Mouse (Mus musculus) lung, embryonic 14.5 days (tissue): Measurements from ENCODE around the gene Ltb4r1. TPM values are rescaled to one million over a fixed set of nuclear protein-coding genes. Genes with fewer than 3 reads are reported as not detected.
"Not testable (repeated sequence)": the region's sequence is repeated elsewhere in the genome, so short reads cannot be mapped to it uniquely, and the experiment has no call there.

ENCODE experiments used
- ATAC-seq: fragments of 200-750 bp; cut with Nextera tagmentation; 2 replicates; pipeline ENCODE4 v1.8.0; 2017; ENCODE audit warnings: mild to moderate bottlenecking, moderate TSS enrichment, moderate library complexity; ENCODE audit not compliant: insufficient read depth
- DNase-seq: peaks from one replicate; pipeline ENCODE4 v3.0.0-alpha.2; 2015
- H3K27ac ChIP-seq: fragments of 300-500 bp; sonication (generic); 2 replicates; pipeline ENCODE4 v1.5.1; 2014; ENCODE audit warnings: low read depth, mild to moderate bottlenecking, moderate library complexity
- H3K27me3 ChIP-seq: fragments of 300-500 bp; sonication (generic); 2 replicates; pipeline ENCODE4 v1.6.1; 2014; ENCODE audit warnings: low read length, control low read depth; ENCODE audit not compliant: insufficient read depth
- H3K36me3 ChIP-seq: fragments of 300-500 bp; sonication (generic); 2 replicates; pipeline ENCODE4 v1.6.1; 2014; ENCODE audit warnings: control low read depth; ENCODE audit not compliant: insufficient read depth
- H3K4me1 ChIP-seq: fragments of 300-500 bp; sonication (generic); 2 replicates; pipeline ENCODE4 v1.6.1; 2014; ENCODE audit warnings: antibody characterized with exemption, control low read depth; ENCODE audit not compliant: insufficient read depth
- H3K4me2 ChIP-seq: fragments of 300-500 bp; sonication (generic); 2 replicates; pipeline ENCODE4 v1.6.1; 2014; ENCODE audit warnings: mild to moderate bottlenecking
- H3K4me3 ChIP-seq: fragments of 300-500 bp; sonication (generic); 2 replicates; pipeline ENCODE4 v1.5.1; 2014; ENCODE audit warnings: low read depth, low read length
- H3K9ac ChIP-seq: fragments of 300-500 bp; sonication (generic); 2 replicates; pipeline ENCODE4 v1.6.1; 2014
- H3K9me3 ChIP-seq: fragments of 300-500 bp; sonication (generic); 2 replicates; pipeline ENCODE4 v1.6.1; 2016; ENCODE audit warnings: low read depth, low read length, control low read depth
- CTCF ChIP-seq: IDR thresholded peaks from 2 replicates; pipeline ENCODE4 v1.5.1; 2016; ENCODE audit warnings: antibody characterized with exemption, low read depth
- WGBS: fragments of 180-500 bp; shearing (Covaris S2); extraction: QIAGEN DNeasy Blood & Tissue Kit; methylation state at CpG from one replicate; pipeline ENCODE4 v1.1.7; 2014; 5-methylcytosine and 5-hydroxymethylcytosine counted together
- polyA plus RNA-seq: library from polyadenylated mRNA; unstranded; fragments of >200 nt; fragmentation: Nextera tagmentation; extraction: Ambion mirVana; gene quantifications from 2 replicates; pipeline ENCODE4 v1.2.1, GENCODE M21; 2014

Gene Ltb4r1
- polyA plus RNA-seq, 1 experiment from 2014 or later = 0.64 TPM

GRCm38 (mm10) chr14:55745861-55746237 is 19.9 kb upstream of the Ltb4r1 start:
- DNase-seq (no peak), ATAC-seq (no peak; the same call in 1 of the 2 replicates)
- TF ChIP-seq CTCF = no peak
- Histone ChIP-seq H3K27me3 (no peaks in the 10 kb centered on the region), H3K4me2 (peak overlapping the region; percentile 98), H3K9me3 (no peaks in the 10 kb centered on the region), H3K4me3 (peak overlapping the region; percentile 93), H3K27ac (peak overlapping the region; percentile 24; the same call in 1 of the 2 replicates), H3K36me3 (peaks cover 52% of the 10 kb centered on the region), H3K9ac (peak overlapping the region; percentile 82), H3K4me1 (peaks cover 7% of the 10 kb centered on the region; the same call in 1 of the 2 replicates)
- 0% methylated on average over 31 of the region's 31 CpGs for WGBS

DNA sequence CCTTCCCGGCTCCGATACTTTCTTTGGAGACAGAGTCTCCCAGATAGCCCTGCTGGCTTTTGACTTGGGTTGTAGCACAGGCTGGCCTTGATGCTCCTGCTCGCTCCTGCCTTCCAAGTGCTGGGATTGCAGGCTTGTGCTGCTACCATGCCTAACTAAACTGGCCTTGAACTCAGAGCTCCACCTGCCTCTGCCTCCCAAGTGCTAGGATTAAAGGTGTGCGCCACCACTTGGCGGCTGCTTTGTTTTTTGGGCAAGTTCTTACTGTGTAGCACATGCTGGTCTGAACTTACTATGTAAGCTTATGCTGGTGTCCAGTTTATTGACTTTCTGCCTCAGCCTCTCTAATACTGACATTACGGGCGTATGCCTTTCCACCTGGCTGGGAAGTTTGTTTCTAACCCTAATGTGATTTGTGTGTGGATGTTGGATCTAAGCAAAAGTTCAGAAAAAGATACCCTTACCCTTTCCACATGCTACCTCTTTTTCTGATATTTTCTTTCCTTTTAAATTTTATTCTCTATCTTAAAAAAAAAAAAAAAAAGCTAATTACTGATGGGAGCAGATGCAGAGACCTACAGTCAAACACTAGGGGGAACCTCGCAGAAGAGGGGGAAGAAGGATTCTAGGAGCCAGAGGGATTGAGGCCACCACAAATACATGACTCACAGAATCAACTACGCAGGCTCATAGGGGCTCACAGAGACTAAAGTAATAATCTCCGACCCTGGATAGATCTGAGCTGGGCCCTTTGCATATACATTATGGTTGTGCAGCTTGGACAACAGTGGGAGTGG is 18.5 kb upstream of the Ltb4r1 start:
- Histone ChIP-seq H3K9me3 (no peaks in the 10 kb centered on the region), H3K36me3 (peaks cover 55% of the 10 kb centered on the region), H3K27me3 (no peaks in the 10 kb centered on the region), H3K4me1 (peaks cover 7% of the 10 kb centered on the region; the same call in 1 of the 2 replicates), H3K4me3 (peak overlapping the region; percentile 93), H3K27ac (no peak overlapping the region), H3K9ac (no peak overlapping the region), H3K4me2 (peak overlapping the region; percentile 98)
- no peak for TF ChIP-seq CTCF
- ATAC-seq (no peak), DNase-seq (no peak)
- WGBS = 85% methylated on average over 10 of the region's 10 CpGs

DNA sequence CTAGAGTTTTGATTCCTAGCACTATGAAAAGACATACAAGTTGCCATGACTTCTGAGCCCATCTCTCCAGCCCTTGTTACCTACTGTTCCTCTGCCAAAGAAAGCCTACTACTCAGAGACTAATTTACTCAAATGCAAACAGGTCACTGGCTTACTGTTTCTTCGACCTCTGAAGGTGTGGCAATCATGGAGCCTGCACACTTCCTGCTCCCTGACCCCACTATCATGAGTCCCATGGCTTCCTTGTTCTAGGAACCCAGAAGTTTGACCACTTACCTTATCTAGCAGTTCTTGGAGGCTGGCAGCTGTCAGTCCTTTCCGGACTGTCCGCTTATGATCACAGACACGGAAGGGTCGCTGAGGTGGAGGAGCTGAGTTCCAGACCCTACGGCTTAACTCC is 8.2 kb upstream of the Ltb4r1 start:
- WGBS = 60% methylated on average over 6 of the region's 6 CpGs
- Histone ChIP-seq H3K36me3 (peaks cover 40% of the 10 kb centered on the region), H3K9me3 (no peaks in the 10 kb centered on the region), H3K27ac (no peak overlapping the region), H3K27me3 (peaks cover 11% of the 10 kb centered on the region), H3K4me1 (no peaks in the 10 kb centered on the region), H3K4me3 (no peak overlapping the region), H3K4me2 (no peak overlapping the region), H3K9ac (no peak overlapping the region)
- no peak for TF ChIP-seq CTCF
- no peak for ATAC-seq
- DNase-seq = no peak

DNA sequence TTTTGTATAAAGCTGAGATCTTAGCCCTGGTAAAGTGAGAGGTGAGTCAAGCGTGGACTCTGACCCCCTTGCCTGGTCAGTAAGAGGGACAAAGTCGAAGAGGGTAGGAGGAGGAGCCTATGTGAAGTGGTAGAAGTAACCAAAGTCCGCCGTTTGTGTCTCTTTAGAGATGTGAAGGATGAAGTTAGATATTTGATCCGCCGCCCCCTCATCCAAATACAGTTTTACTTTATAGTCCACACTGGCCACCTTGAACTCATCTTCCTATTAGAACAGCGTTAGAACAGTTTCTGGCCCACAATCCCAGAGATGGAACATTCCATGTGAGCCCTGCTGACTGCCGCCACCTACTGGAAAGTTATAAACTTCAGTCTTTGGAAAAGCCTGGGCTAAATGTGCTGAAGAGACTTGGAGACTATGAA is 7.4 kb upstream of the Ltb4r1 start, which contains the start of gene Cideb:
Gene Cideb, minus strand, starts transcription at position 96 of the 422 bp plus-strand sequence.
- no peak within 1 kb of the TSS for H3K9ac ChIP-seq
- no peak within 1 kb of the TSS for H3K27ac ChIP-seq
- peak within 1 kb of the TSS; percentile 23 for H3K4me2 ChIP-seq
- H3K36me3 ChIP-seq = peaks cover 32% of the 10 kb centered on the region
- H3K4me3 ChIP-seq = no peak within 1 kb of the TSS
- H3K9me3 ChIP-seq = no peaks in the 10 kb centered on the region
- 12% methylated on average over 8 of the region's 8 CpGs for WGBS
- peak; percentile 91 for DNase-seq
- 0 out of 2 replicates have a peak, but pooled peaks cover 5% of the 10 kb centered on the region for H3K4me1 ChIP-seq
- no peak for ATAC-seq
- peak; percentile 73 for TF ChIP-seq CTCF
- peaks cover 11% of the 10 kb centered on the region for H3K27me3 ChIP-seq

DNA sequence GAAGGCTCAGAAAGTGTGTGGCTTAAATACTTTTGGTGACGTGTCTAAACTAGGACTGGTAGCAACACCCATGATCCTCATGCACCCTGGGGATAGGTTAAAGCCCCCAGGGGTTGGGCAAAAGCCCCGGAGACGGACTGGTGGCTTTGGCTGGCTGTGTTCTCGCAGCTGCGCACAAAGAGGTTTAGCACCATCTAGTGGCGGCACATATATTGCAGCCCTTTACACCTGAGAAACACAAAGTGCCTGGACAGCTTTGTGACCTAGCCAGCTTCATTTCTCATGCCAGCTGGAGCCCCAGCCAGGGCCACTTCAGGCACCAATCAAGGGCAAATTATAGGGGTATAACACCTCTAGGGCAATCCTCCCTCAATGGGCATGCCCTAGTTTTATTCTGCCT is 5.6 kb upstream of the Ltb4r1 start:
- under 1% methylated on average over 6 of the region's 6 CpGs for WGBS
- 0 out of 2 replicates have a peak overlapping the region, but pooled peaks have one; percentile 2 for H3K9ac ChIP-seq
- H3K27ac ChIP-seq, H3K9me3 ChIP-seq, H3K4me1 ChIP-seq: not testable (repeated sequence)
- H3K4me3 ChIP-seq = peak overlapping the region; percentile 5; the same call in 1 of the 2 replicates
- H3K36me3 ChIP-seq = peaks cover 14% of the 10 kb centered on the region
- H3K4me2 ChIP-seq = peak overlapping the region; percentile 44
- DNase-seq = peak; percentile 94
- peak; percentile 11; the same call in 1 of the 2 replicates for ATAC-seq
- TF ChIP-seq CTCF = peak; percentile 80
- peaks cover 17% of the 10 kb centered on the region for H3K27me3 ChIP-seq

GRCm38 (mm10) chr14:55761163-55761562 is 4.6 kb upstream of the Ltb4r1 start, which contains the start of gene Ltb4r2:
Ltb4r2 (plus strand) TSS chr14:55761428.
- Histone ChIP-seq H3K36me3 (peaks cover 4% of the 10 kb centered on the region; the same call in 1 of the 2 replicates), H3K4me1 (0 out of 2 replicates have a peak, but pooled peaks cover 5% of the 10 kb centered on the region), H3K9ac (peak within 1 kb of the TSS; percentile 65), H3K4me2 (peak within 1 kb of the TSS; percentile 98), H3K27ac (peak within 1 kb of the TSS; percentile 58; the same call in 1 of the 2 replicates), H3K9me3 (no peaks in the 10 kb centered on the region), H3K4me3 (peak within 1 kb of the TSS; percentile 53), H3K27me3 (peaks cover 17% of the 10 kb centered on the region)
- no peak for TF ChIP-seq CTCF
- no peak for ATAC-seq
- 69% methylated on average over 6 of the region's 6 CpGs for WGBS
- DNase-seq = no peak
